Mouse (Mus musculus) bone marrow macrophage, adult 2 months (primary cell): ENCODE measurements around the gene Slc16a1.

Experiments
- CTCF ChIP-seq: IDR thresholded peaks from 2 replicates; pipeline ENCODE4 v1.5.1; 2012; ENCODE audit warnings: low read depth, mild to moderate bottlenecking, low read length, moderate library complexity
- POLR2A ChIP-seq: IDR thresholded peaks from 2 replicates; pipeline ENCODE4 v1.6.1; 2012; ENCODE audit warnings: mild to moderate bottlenecking, low read depth, low read length, borderline replicate concordance

- TF ChIP-seq CTCF (no peak), POLR2A (no peak)
Measured at GRCm38 (mm10) chr3:104660522-104660921, 22.1 kb downstream of the Slc16a1 start.
